Mouse (Mus musculus) liver, embryonic 12.5 days (tissue): ENCODE results near the gene Olfr1495. TPM values are rescaled to one million over a fixed set of nuclear protein-coding genes. Genes with fewer than 3 reads are reported as not detected.

Source experiments
- polyA plus RNA-seq: library from polyadenylated mRNA; unstranded; fragments of >200 nt; fragmentation: Nextera tagmentation; extraction: Ambion mirVana; gene quantifications from 2 replicates; pipeline ENCODE4 v1.2.1, GENCODE M21; 2016

Olfr1495 gene
- polyA plus RNA-seq, 1 experiment from 2014 or later = not detected

Other genes starting within 250 kb of the Olfr1495 start
- gene Olfr1480, start 236.7 kb upstream of the Olfr1495 start, polyA plus RNA-seq = not detected in 2 replicates
- not detected in 2 replicates for gene Olfr1484, start 181.1 kb upstream of the Olfr1495 start, polyA plus RNA-seq
- gene Olfr1487, start 147.2 kb upstream of the Olfr1495 start, polyA plus RNA-seq = not detected in 2 replicates
- not detected in 2 replicates for gene Olfr1489, start 133.0 kb upstream of the Olfr1495 start, polyA plus RNA-seq
- not detected in 2 replicates for gene Olfr1490, start 113.5 kb upstream of the Olfr1495 start, polyA plus RNA-seq
- not detected in 2 replicates for gene Olfr1491, start 67.3 kb upstream of the Olfr1495 start, polyA plus RNA-seq
- gene Olfr1493-ps1, start 41.3 kb upstream of the Olfr1495 start, polyA plus RNA-seq = not detected in 2 replicates
- gene Olfr1494, start 24.9 kb upstream of the Olfr1495 start, polyA plus RNA-seq = not detected in 2 replicates
- not detected in 2 replicates for gene Olfr1496, start 13.3 kb downstream of the Olfr1495 start, polyA plus RNA-seq
- not detected in 2 replicates for gene Olfr1497, start 33.6 kb downstream of the Olfr1495 start, polyA plus RNA-seq
- gene Olfr1499, start 54.8 kb downstream of the Olfr1495 start, polyA plus RNA-seq = not detected in 2 replicates
- gene Olfr1500, start 65.9 kb downstream of the Olfr1495 start, polyA plus RNA-seq = not detected in 2 replicates
- gene Olfr1501, start 86.1 kb downstream of the Olfr1495 start, polyA plus RNA-seq = not detected in 2 replicates
- not detected in 2 replicates for gene Olfr1502, start 97.2 kb downstream of the Olfr1495 start, polyA plus RNA-seq
- gene Olfr1504, start 133.3 kb downstream of the Olfr1495 start, polyA plus RNA-seq = not detected in 2 replicates
- gene Olfr1505, start 148.9 kb downstream of the Olfr1495 start, polyA plus RNA-seq = not detected in 2 replicates